8 mouse cellular contexts compared by ENCODE assay signal in the genomic region with DNA sequence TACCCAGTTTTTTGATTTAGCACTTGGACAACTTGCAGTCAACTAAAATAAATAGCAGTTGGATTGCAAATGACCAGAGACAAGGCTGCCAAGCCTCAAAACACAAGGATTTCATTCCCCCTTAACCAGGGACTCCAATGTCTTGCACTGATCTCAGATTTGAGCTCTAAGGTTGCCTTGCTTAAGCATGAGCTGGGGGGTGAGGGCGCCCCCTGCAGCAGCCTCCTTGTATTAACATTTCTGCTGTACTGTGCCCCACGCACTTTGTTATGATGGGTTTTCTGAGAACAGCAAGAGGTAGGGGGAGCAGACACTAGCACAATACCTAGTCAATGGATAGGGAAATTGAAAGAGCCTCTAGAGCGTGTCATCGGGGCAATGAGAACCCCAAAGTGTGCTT.
DNase-seq lines count a peak whose midpoint lies in the region; ATAC-seq and TF ChIP-seq lines count a peak whose summit lies in the region.

No protein-coding gene starts in this region.

- no peaks in the 10 kb centered on the region for H3K79me3 ChIP-seq in C2C12 (ENCODE audit: low read depth)

- no peaks in the 10 kb centered on the region for H3K79me2 ChIP-seq in C2C12 (ENCODE audit: control insufficient read depth, insufficient read depth)

- H3K4me1 ChIP-seq in kidney, postnatal 0 days (replicated peaks; ENCODE audit: insufficient read depth, low read length), result no peaks in the 10 kb centered on the region; the same call in 1 of the 2 replicates
- H3K4me1 ChIP-seq in kidney, embryonic 15.5 days, result peaks cover 17% of the 10 kb centered on the region
- H3K4me1 ChIP-seq in neural tube, embryonic 15.5 days, result peaks cover 2% of the 10 kb centered on the region; the same call in 1 of the 2 replicates

- 64% methylated on average over 4 of the region's 4 CpGs for WGBS in kidney, postnatal 0 days
- 57% methylated on average over 4 of the region's 4 CpGs for WGBS in kidney, embryonic 15.5 days
- WGBS in neural tube, embryonic 15.5 days, result 56% methylated on average over 4 of the region's 4 CpGs

- H3ac ChIP-seq in C2C12 (ENCODE audit: control insufficient read depth, insufficient read length, low read depth), result no peak overlapping the region

- no peak overlapping the region for H3K4me2 ChIP-seq in kidney, postnatal 0 days (ENCODE audit: low read length)
- H3K4me2 ChIP-seq in kidney, embryonic 15.5 days, result no peak overlapping the region
- no peak overlapping the region for H3K4me2 ChIP-seq in neural tube, embryonic 15.5 days

- TF ChIP-seq CTCF in kidney, postnatal 0 days (IDR thresholded peaks at IDR 0.05; ENCODE audit: low read depth), result peak; percentile 54
- TF ChIP-seq CTCF in C2C12 (IDR thresholded peaks at IDR 0.05; ENCODE audit: control insufficient read depth, insufficient read depth, insufficient read length), result peak; percentile 36

- no peak overlapping the region for H3K9ac ChIP-seq in kidney, postnatal 0 days (ENCODE audit: low read depth, low read length)
- no peak overlapping the region for H3K9ac ChIP-seq in kidney, embryonic 15.5 days
- no peak overlapping the region for H3K9ac ChIP-seq in neural tube, embryonic 15.5 days (replicated peaks)

- no peak for DNase-seq in kidney, postnatal 0 days (ENCODE audit: low spot score)
- DNase-seq in NIH3T3 (ENCODE audit: low read depth), result peak; percentile 14
- peak; percentile 10 to 43 for DNase-seq in kidney, postnatal 36 days
- peak; percentile 28 for DNase-seq in thymus, postnatal 25 days

- H3K27me3 ChIP-seq in kidney, postnatal 0 days (ENCODE audit: insufficient read depth, low read length), result no peaks in the 10 kb centered on the region
- H3K27me3 ChIP-seq in kidney, embryonic 15.5 days, result peaks cover 7% of the 10 kb centered on the region; the same call in 1 of the 2 replicates
- H3K27me3 ChIP-seq in C2C12 (ENCODE audit: control insufficient read depth, insufficient read depth, insufficient read length), result peaks cover 29% of the 10 kb centered on the region
- H3K27me3 ChIP-seq in neural tube, embryonic 15.5 days (replicated peaks), result no peaks in the 10 kb centered on the region

- ATAC-seq in kidney, postnatal 0 days (replicated peaks; ENCODE audit: low FRiP score, low read depth), result no peak
- no peak for ATAC-seq in kidney, embryonic 15.5 days (replicated peaks; ENCODE audit: low FRiP score)
- ATAC-seq in inflammation-experienced regulatory T-cells, adult 6 months, result no peak
- no peak for ATAC-seq in neural tube, embryonic 15.5 days (ENCODE audit: low FRiP score)

- H3K9me3 ChIP-seq in kidney, postnatal 0 days (replicated peaks; ENCODE audit: low read length), result no peaks in the 10 kb centered on the region
- H3K9me3 ChIP-seq in kidney, embryonic 15.5 days (replicated peaks), result no peaks in the 10 kb centered on the region
- no peaks in the 10 kb centered on the region for H3K9me3 ChIP-seq in neural tube, embryonic 15.5 days (replicated peaks)

- H3K36me3 ChIP-seq in kidney, postnatal 0 days (ENCODE audit: insufficient read depth, low read length), result no peaks in the 10 kb centered on the region
- H3K36me3 ChIP-seq in kidney, embryonic 15.5 days, result no peaks in the 10 kb centered on the region
- H3K36me3 ChIP-seq in C2C12 (ENCODE audit: control insufficient read depth, insufficient read depth), result no peaks in the 10 kb centered on the region
- no peaks in the 10 kb centered on the region for H3K36me3 ChIP-seq in neural tube, embryonic 15.5 days

- no peak overlapping the region for H3K27ac ChIP-seq in kidney, postnatal 0 days
- H3K27ac ChIP-seq in kidney, embryonic 15.5 days, result no peak overlapping the region
- H3K27ac ChIP-seq in neural tube, embryonic 15.5 days (replicated peaks), result no peak overlapping the region

- no peak overlapping the region for H3K4me3 ChIP-seq in kidney, postnatal 0 days (replicated peaks; ENCODE audit: low read depth, low read length)
- H3K4me3 ChIP-seq in kidney, embryonic 15.5 days (replicated peaks), result no peak overlapping the region
- no peak overlapping the region for H3K4me3 ChIP-seq in C2C12 (ENCODE audit: insufficient read depth, poor library complexity, severe bottlenecking)
- H3K4me3 ChIP-seq in neural tube, embryonic 15.5 days (replicated peaks), result no peak overlapping the region

TF ChIP-seq in C2C12, 6 proteins besides CTCF, POLR2A, EP300 and RAD21:
- TF ChIP-seq MYOG (IDR thresholded peaks at IDR 0.05; ENCODE audit: control insufficient read depth, extremely low read depth, insufficient read length) (no peak), CEBPB (IDR thresholded peaks at IDR 0.05; ENCODE audit: low read depth) (no peak), MYOD1 (IDR thresholded peaks at IDR 0.05; ENCODE audit: control insufficient read depth, insufficient read length, low read depth) (no peak), USF1 (IDR thresholded peaks at IDR 0.05; ENCODE audit: low read depth) (no peak), MAX (IDR thresholded peaks at IDR 0.05) (no peak), FOSL1 (IDR thresholded peaks at IDR 0.05; ENCODE audit: insufficient read depth, low read length, poor library complexity, severe bottlenecking) (no peak)
